Mouse (Mus musculus) embryonic facial prominence, embryonic 14.5 days (tissue): ENCODE measurements around the gene Mindy4b-ps. TPM values are rescaled to one million over a fixed set of nuclear protein-coding genes. Genes with fewer than 3 reads are reported as not detected.

Experiments
- ATAC-seq: fragments of 200-750 bp; cut with Nextera tagmentation; 2 replicates; pipeline ENCODE4 v1.8.0; 2017; ENCODE audit warnings: low read depth, moderate number of reproducible peaks, moderate TSS enrichment
- DNase-seq: peaks from one replicate; pipeline ENCODE4 v3.0.0-alpha.2; 2015; ENCODE audit warnings: low spot score
- H3K27ac ChIP-seq: fragments of 300-500 bp; sonication (generic); replicated peaks from 2 replicates; pipeline ENCODE4 v1.5.1; 2014; ENCODE audit warnings: low read depth, mild to moderate bottlenecking, low read length, moderate library complexity
- H3K27me3 ChIP-seq: fragments of 300-500 bp; sonication (generic); replicated peaks from 2 replicates; pipeline ENCODE4 v1.6.1; 2014; ENCODE audit warnings: low read length; ENCODE audit not compliant: control insufficient read depth, insufficient read depth
- H3K36me3 ChIP-seq: fragments of 300-500 bp; sonication (generic); 2 replicates; pipeline ENCODE4 v1.6.1; 2014; ENCODE audit warnings: low read length, mixed read lengths; ENCODE audit not compliant: control insufficient read depth, insufficient read depth
- H3K4me1 ChIP-seq: fragments of 300-500 bp; sonication (generic); 2 replicates; pipeline ENCODE4 v1.6.1; 2014; ENCODE audit warnings: antibody characterized with exemption, low read length; ENCODE audit not compliant: control insufficient read depth, insufficient read depth
- H3K4me2 ChIP-seq: fragments of 300-500 bp; sonication (generic); 2 replicates; pipeline ENCODE4 v1.6.1; 2014; ENCODE audit warnings: low read depth, mild to moderate bottlenecking, low read length, moderate library complexity, mixed read lengths
- H3K4me3 ChIP-seq: fragments of 300-500 bp; sonication (generic); 2 replicates; pipeline ENCODE4 v1.5.1; 2014; ENCODE audit warnings: low read depth, mild to moderate bottlenecking, low read length
- H3K9ac ChIP-seq: fragments of 300-500 bp; sonication (generic); 2 replicates; pipeline ENCODE4 v1.6.1; 2014; ENCODE audit warnings: low read depth, mild to moderate bottlenecking, low read length, moderate library complexity, mixed read lengths
- H3K9me3 ChIP-seq: fragments of 300-500 bp; sonication (generic); 2 replicates; pipeline ENCODE4 v1.6.1; 2016; ENCODE audit warnings: low read length; ENCODE audit not compliant: control insufficient read depth
- WGBS: fragments of 180-500 bp; shearing (Covaris S2); extraction: QIAGEN DNeasy Blood & Tissue Kit; methylation state at CpG from one replicate; pipeline ENCODE4 v1.1.7; 2014; 5-methylcytosine and 5-hydroxymethylcytosine counted together
- polyA plus RNA-seq: library from polyadenylated mRNA; unstranded; fragments of >200 nt; fragmentation: Nextera tagmentation; extraction: Ambion mirVana; gene quantifications from 2 replicates; pipeline ENCODE4 v1.2.1, GENCODE M21; 2014

Mindy4b-ps gene
- polyA plus RNA-seq, 1 experiment from 2014 or later, result 0.19 TPM

DNA sequence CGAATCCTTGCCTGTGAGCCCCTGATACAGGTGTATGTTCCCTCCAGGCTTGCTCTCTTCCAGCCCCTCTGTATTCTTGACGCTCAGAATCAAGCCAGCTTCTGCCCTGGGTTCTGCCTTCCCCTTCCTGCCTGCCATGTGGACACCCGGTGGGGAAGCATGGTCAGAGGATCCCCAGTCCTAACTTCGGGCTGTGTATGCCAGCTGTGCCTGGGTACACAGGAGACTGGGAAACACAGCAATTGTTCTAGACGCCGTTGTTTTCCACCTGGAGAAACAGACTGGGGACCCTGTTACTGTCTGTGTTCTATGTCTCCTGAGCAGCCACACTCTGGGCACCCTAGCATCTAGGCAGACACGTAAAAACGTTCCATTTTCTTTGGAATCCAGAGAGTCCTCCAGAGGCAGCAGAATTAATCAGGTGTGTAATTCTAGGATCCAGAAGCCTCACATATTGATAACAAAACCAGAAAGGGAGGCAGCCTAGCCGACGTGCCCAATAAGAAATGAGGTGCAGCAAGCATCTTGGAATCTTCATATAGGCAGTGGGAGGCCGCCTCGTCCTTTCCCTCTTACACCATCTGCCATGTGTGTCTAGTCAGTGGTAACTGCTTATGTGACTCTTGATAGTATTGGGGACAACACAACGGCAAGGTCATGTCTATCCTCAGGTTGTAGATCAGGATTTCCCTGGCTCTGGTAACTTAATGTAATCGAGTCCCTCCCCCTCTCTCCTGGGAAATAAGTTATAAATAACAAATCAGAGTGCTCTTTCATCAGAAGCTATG is 6.4 kb upstream of the Mindy4b-ps start:
- no peak for DNase-seq
- H3K27ac ChIP-seq, result no peak overlapping the region
- H3K4me2 ChIP-seq, result no peak overlapping the region
- H3K9me3 ChIP-seq, result no peaks in the 10 kb centered on the region
- H3K4me1 ChIP-seq, result no peaks in the 10 kb centered on the region
- no peak for ATAC-seq
- 80% methylated on average over 14 of the region's 14 CpGs for WGBS
- no peaks in the 10 kb centered on the region for H3K27me3 ChIP-seq
- no peak overlapping the region for H3K9ac ChIP-seq
- no peak overlapping the region for H3K4me3 ChIP-seq
- no peaks in the 10 kb centered on the region for H3K36me3 ChIP-seq

DNA sequence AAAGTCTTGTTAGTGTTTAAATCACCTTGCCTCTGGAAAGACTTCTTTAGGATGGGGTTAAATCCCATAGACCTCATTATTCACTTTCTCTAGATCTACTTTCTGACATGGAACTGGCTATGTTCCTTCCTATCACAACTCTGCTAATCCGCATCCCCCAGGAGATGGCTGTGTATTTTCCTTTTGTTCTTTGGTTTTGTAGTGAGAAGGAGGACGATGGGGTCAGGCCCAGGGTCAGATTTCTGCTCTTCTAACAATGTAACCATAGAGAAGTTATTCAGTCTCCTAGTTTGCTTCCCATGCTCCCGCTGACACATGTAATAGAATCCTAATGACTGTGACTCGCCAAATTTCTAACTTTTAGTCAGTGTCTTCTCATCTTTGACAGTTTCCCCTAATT is 4.2 kb upstream of the Mindy4b-ps start:
- Histone ChIP-seq H3K27me3 (no peaks in the 10 kb centered on the region), H3K27ac (no peak overlapping the region), H3K4me2 (no peak overlapping the region), H3K36me3 (no peaks in the 10 kb centered on the region), H3K9me3 (no peaks in the 10 kb centered on the region), H3K4me3 (no peak overlapping the region), H3K9ac (no peak overlapping the region), H3K4me1 (no peaks in the 10 kb centered on the region)
- no peak for ATAC-seq
- DNase-seq, result no peak
- WGBS, result 22% methylated on average over 4 of the region's 4 CpGs

DNA sequence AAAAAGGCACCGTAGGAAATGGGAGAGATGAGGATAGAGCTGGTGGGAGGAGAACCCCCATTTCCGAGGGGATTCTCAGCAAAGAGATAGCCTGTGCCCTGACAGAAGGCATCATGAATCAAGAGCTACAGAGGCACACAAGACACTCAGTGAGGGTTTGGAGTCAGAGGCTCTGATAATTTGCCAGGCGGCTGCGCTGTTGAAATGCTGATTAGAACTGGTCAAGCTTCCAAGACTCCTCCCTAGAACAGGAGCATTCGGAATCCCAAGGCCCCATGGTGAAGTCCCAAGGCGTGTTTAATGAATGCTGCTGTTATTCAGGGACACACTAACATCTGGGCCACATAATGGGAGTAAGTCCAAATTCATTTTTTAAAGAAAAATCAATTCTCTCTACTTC is 4.8 kb downstream of the Mindy4b-ps start:
- WGBS, result 34% methylated on average over 6 of the region's 6 CpGs
- no peak overlapping the region for H3K9ac ChIP-seq
- H3K4me2 ChIP-seq, result no peak overlapping the region
- DNase-seq (peak; percentile 23), ATAC-seq (no peak)
- no peaks in the 10 kb centered on the region for H3K36me3 ChIP-seq
- H3K4me1 ChIP-seq, result peaks cover 3% of the 10 kb centered on the region; the same call in 1 of the 2 replicates
- no peak overlapping the region for H3K27ac ChIP-seq
- no peaks in the 10 kb centered on the region for H3K27me3 ChIP-seq
- no peak overlapping the region for H3K4me3 ChIP-seq
- H3K9me3 ChIP-seq, result no peaks in the 10 kb centered on the region

DNA sequence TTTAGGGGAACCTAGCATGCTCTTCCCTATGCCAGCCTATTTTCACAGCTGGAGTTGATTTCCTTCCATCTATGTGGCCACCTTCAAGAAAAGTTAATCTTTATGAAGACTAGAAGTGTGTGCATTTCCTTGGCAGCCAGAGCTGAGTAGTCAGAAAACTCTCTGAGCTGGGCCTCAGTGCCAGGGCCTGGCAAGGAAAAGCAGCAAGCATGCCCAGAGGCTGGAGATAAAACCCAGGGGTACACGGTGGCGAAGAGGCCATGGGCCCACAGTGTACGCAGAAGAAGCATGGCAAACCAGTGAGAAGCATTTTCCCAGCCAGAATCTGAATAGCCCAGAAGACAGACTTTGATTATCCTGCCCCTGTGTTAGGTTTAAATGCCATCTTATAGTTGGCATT is 7.9 kb downstream of the Mindy4b-ps start:
- Histone ChIP-seq H3K9ac (no peak overlapping the region), H3K4me3 (no peak overlapping the region), H3K36me3 (no peaks in the 10 kb centered on the region), H3K9me3 (no peaks in the 10 kb centered on the region), H3K27ac (no peak overlapping the region), H3K4me2 (no peak overlapping the region), H3K4me1 (peaks cover 11% of the 10 kb centered on the region), H3K27me3 (no peaks in the 10 kb centered on the region)
- WGBS, result 72% methylated on average over 3 of the region's 3 CpGs
- DNase-seq, result no peak
- ATAC-seq, result no peak

DNA sequence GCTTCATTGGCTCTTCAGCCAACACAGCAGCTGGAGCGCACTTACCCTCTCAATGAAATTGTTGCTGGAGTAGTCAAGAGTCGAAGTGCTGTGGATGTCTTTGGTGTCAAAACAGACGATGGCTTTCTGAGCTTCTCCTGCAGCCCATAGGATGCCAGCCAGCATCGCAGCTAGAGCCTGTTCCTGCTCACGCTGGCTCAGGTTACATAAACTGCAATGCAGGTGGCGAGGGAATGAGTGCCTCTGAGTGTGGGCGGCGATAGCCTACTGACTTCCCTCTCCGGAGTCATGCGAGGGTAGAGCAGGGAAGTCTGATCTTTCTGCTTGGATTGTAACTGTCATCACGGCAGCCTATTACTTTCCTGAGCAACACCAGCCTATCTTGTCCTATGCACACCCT is 11.8 kb downstream of the Mindy4b-ps start:
- no peaks in the 10 kb centered on the region for H3K27me3 ChIP-seq
- H3K4me3 ChIP-seq, result no peak overlapping the region
- ATAC-seq, result no peak; the same call in 1 of the 2 replicates
- H3K9me3 ChIP-seq, result no peaks in the 10 kb centered on the region
- no peaks in the 10 kb centered on the region for H3K36me3 ChIP-seq
- no peak overlapping the region for H3K9ac ChIP-seq
- no peak overlapping the region for H3K27ac ChIP-seq
- H3K4me1 ChIP-seq, result peaks cover 8% of the 10 kb centered on the region
- peak; percentile 30 for DNase-seq
- 27% methylated on average over 11 of the region's 11 CpGs for WGBS
- no peak overlapping the region for H3K4me2 ChIP-seq

DNA sequence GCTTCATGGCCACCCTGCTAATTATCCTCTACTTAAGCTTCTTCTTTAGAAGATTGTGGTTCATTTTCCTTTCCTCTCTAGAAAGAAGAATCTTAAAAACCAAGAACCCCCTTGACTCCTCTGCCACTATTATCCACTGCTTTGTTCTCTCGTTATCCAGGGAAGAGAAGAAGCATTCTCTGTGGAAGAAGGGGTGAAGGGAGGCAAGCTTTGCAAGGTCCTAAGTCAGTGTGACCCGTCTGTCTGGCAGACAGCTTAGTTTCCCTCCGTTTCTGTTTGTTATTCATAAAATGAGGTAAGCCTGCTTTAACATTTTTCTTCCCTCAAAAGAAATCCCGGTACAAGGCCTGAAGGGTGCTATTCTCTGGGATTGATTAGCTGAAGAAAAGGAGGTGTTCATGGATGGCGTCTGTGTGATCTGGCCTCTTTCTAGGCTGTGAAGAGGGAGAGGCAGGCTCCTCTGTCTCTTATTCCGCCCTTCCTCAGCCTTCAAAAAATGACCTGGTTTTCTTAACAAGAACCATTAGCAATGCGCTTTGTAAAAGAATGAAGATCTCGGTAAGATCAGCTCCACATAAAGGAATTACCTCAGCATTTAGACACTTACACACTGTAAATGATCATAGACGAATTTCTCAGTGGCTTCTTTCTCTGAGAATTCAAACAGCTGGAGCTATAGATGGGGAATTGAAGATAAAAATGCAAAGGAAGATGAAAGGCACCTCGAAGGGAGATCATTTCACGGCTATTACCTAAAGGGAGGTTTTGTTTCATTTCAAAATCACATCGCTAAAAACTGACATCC is 12.8 kb downstream of the Mindy4b-ps start:
- H3K4me3 ChIP-seq, result no peak overlapping the region
- no peaks in the 10 kb centered on the region for H3K9me3 ChIP-seq
- peak; percentile 15; the same call in 1 of the 2 replicates for ATAC-seq
- 29% methylated on average over 12 of the region's 12 CpGs for WGBS
- peak; percentile 9 for DNase-seq
- no peak overlapping the region for H3K9ac ChIP-seq
- H3K4me1 ChIP-seq, result peaks cover 8% of the 10 kb centered on the region
- no peaks in the 10 kb centered on the region for H3K36me3 ChIP-seq
- no peak overlapping the region for H3K27ac ChIP-seq
- H3K27me3 ChIP-seq, result no peaks in the 10 kb centered on the region
- H3K4me2 ChIP-seq, result no peak overlapping the region

DNA sequence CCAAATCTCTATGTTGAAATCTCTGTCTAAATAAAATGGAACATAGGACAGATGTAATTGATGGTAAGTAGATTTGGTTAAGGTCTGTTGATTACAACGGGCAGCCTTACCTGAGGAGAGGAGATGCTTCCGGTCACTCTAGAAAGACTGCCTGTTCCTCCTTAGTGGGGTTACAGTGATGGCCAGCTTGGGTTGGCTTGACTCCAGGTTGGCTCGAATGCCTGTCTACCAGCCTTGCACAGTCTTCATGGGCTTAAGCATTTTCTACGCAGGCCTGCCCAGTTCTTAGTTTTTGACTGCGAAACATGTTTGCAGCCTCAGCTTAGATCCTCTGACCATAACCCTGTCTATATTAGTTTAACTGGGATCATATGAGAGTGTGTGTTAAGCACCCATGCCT is 13.5 kb downstream of the Mindy4b-ps start:
- Histone ChIP-seq H3K4me3 (no peak overlapping the region), H3K9me3 (no peaks in the 10 kb centered on the region), H3K27me3 (no peaks in the 10 kb centered on the region)

DNA sequence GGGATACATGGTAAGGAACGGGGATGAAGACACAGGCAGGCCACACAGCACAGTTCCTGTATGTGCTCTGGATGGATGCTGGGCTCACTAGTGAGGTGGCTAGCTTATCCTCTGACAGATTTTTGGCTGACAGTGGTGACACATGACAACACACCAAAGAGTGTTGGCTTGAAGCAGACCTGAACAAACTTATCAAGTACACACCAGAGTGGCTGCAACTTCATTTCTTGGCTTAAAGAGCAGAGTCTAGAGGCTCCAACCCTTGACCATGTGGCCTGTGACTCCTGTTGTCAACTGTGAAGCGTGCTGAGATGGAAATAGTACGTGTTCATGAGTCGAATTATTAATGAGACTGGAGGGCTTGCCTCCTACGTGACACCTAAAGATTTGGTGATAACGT is 17.4 kb downstream of the Mindy4b-ps start:
- Histone ChIP-seq H3K4me2 (no peak overlapping the region), H3K4me3 (no peak overlapping the region), H3K4me1 (no peaks in the 10 kb centered on the region), H3K27me3 (no peaks in the 10 kb centered on the region), H3K27ac (no peak overlapping the region), H3K9ac (no peak overlapping the region), H3K9me3 (no peaks in the 10 kb centered on the region), H3K36me3 (no peaks in the 10 kb centered on the region)
- ATAC-seq (no peak), DNase-seq (no peak)
- WGBS, result 93% methylated on average over 6 of the region's 6 CpGs

More for the DNA sequence above, 13.5 kb downstream of the Mindy4b-ps start:
- Histone ChIP-seq H3K4me2 (no peak overlapping the region), H3K27ac (no peak overlapping the region), H3K36me3 (no peaks in the 10 kb centered on the region), H3K9ac (no peak overlapping the region), H3K4me1 (peaks cover 8% of the 10 kb centered on the region)
- 79% methylated on average over 5 of the region's 5 CpGs for WGBS
- ATAC-seq (no peak), DNase-seq (no peak)
